Mouse (Mus musculus) left cerebral cortex, adult 8-10 months (tissue): ENCODE data around the gene Slc17a2. TPM values are rescaled to one million over a fixed set of nuclear protein-coding genes. Genes with fewer than 3 reads are reported as not detected.

Source experiments
- DNase-seq, 2 experiments: peaks; one replicate each; pipeline ENCODE4 v3.0.0; 2022; ENCODE audit warnings: low spot score in 2 of 2
- total RNA-seq, 4 experiments: library from RNA; stranded (reverse); gene quantifications; 2 replicates each; pipeline ENCODE4 v1.2.4; 2022

Gene Slc17a2
- total RNA-seq, 4 experiments from 2014 or later = not detected

GRCm38 (mm10) chr13:23779025-23779424, 27.8 kb upstream of the Slc17a2 start:
- no peak for DNase-seq

- DNase-seq = peak in 1 of 2 experiments; percentile 15
Observed at GRCm38 (mm10) chr13:23792520-23792919, 14.3 kb upstream of the Slc17a2 start.

GRCm38 (mm10) chr13:23799405-23799804, 7.4 kb upstream of the Slc17a2 start:
- no peak for DNase-seq

DNA sequence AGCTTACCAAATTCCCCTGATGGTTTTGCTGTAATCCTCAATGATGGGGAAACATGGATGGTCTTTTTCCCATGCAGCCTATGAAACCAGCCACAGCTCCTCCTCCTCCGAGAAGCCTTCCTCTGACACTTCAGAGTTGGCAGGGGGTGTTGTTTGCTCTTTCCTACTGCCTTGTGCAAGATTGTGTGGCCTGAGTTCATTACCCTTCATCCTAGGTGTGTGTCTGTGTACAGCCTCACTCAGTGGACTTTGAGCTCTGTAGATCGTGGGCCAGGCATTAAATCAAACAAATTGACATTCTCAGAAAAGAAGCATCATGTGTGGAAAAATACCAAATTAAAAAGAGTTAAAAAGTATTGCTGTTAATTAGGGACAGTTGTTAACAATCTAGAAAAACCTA, 2.3 kb upstream of the Slc17a2 start:
- DNase-seq = no peak

DNA sequence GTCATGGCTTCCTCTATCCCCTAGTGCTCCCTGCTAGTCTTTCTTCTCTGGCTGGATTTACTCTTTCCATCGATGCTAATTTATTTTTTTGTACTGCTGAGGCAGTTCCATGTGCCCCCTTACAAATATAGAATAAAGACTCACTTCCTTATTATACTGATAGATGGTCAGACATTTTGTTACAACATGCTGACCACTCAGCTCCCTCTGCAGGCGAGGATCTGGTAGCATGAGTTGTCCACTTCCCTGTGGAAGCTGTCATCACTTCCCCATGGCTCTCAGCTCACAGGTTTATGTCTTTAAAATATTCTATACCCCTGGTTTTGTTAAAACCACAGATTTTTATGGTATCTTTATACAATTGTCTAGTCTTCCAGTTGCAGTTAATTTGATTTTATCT, 9.4 kb downstream of the Slc17a2 start:
- no peak for DNase-seq

DNA sequence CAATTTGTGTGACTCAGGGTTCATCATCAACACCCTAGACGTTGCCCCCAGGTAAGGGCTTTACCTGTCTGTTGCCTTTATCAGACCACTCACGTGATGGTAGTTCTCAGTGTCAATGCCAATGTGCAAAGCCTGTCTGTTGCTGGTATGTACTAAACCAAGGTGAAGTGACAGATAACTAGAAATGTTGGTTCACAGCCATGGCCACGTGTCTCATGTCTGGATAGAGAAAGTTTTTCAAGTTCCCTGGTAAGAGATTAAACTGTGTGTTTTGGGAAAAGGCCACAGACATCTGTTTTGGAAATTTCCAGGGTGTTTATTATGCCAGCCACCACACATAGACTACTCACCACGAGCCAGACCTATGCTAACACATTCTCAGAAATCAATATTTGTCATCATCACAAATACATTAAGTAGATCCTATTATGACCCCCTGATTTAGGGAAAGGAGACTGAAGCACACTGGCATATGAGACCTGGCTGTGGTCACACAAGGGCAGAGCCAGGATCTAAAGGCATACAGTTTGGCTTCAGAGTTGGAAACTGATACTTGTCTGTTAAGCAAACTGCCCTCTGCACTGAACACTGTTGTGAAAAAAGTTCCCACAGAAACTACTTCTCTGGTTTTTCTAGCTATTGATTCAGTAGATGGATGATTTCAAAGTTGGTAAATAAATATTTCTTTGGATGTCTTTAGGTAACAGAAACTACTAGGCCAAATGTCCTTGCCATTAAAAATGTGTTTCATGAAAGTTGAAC, 13.6 kb downstream of the Slc17a2 start:
- DNase-seq = no peak

DNA sequence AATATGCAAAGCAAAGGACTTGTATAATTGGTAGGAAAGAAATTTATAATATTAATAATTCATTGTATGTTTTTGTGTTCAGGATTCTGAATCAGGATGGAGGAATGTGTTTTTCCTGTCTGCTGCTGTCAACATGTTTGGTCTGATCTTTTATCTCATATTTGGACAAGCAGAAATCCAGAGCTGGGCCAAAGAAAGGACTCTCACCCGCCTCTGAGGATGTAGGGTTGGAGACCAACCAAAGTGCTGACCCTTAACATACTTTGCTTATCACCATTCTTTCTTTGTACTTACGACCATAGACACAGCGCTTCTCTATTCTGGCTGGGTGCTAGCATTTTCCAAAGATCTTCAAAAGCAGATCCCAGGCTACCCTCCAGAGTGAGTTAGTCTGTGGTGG, 15.4 kb downstream of the Slc17a2 start:
- DNase-seq = no peak

DNA sequence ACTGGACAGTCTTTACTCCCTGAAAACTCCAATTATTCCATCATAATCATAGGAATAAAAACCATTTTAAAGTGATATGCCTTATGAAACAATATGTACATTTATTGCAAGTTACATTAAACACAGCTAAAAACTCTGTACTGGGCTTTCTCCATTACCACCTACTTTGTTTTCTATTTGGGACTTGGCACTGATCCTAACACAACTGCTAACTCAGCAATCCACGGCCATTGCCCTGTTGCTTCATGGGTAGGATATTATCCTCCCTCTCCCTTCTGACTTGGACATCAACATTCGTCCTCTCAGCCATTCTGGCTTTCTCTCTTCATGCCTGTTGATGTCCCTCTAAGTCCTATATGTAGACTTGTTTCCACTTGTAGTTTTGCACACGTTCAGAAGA, 19.8 kb downstream of the Slc17a2 start:
- no peak for DNase-seq

DNA sequence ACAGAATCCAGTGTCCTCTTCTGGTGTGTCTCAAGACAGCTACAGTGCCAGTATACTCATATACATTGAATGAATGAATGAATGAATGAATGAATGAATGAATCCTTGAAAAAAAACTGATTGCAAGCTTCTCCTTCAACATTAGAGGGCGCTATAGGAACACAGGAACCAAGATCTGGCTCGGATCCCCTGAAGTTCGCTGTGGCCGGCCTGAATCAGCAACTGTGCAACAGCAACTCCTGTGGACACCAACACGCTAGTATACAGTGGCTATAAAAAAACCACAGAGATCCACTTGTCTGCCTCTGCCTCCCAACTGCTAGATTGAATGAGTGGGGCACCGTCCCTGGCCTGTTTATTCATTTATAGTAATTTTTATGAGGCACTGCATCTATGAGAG, 26.3 kb downstream of the Slc17a2 start:
- DNase-seq = no peak

DNA sequence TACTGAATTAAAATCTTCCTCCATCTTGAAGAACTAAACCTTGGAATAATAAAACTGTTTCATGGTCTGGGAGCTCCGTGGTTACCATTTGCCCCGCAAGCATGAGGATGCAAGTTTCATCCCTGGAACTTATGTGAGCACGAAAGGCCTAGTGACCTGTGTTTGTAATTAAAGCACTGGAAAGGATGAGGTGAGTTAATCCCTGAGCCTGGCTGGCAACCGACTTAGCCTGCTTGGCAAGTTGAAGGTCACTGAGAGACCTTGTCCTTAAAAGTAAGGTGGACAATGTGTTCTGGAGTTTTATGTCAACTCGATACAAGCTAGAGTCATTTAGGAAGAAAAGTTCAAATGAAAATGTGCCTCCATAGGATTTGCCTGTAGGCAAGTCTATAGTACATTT, 28.0 kb downstream of the Slc17a2 start:
- DNase-seq = no peak

GRCm38 (mm10) chr13:23836630-23837029, 29.8 kb downstream of the Slc17a2 start:
- no peak for DNase-seq

- no peak for DNase-seq
Observed at GRCm38 (mm10) chr13:23839308-23839707, 32.5 kb downstream of the Slc17a2 start, which contains the start of gene Slc17a3. Gene Slc17a3, plus strand, starts transcription at chr13:23839434.

GRCm38 (mm10) chr13:23845851-23846250, 39.1 kb downstream of the Slc17a2 start:
- no peak for DNase-seq

GRCm38 (mm10) chr13:23849299-23849698, 42.5 kb downstream of the Slc17a2 start:
- peak in 1 of 2 experiments; percentile 12 for DNase-seq

- DNase-seq = no peak
Observed at GRCm38 (mm10) chr13:23856401-23856800, 49.6 kb downstream of the Slc17a2 start.

DNA sequence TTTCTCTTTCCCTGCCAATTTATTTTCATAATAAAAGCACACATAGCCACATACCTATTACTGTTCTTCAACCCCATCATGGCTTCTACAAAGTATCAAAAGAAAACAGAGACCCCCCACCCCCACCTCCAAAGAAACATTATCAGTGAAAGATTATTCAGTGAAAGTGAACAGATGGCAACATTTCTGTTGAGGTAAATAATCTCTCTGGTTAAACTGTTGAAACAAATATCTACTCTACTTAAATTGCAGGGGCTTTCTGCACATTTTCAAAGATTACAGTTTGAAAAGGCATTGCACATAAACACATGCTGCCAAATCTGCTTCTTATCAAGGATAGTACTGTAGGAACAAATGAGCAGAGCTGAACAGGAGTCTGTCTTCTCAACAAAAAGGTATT, 55.0 kb downstream of the Slc17a2 start:
- no peak for DNase-seq

DNA sequence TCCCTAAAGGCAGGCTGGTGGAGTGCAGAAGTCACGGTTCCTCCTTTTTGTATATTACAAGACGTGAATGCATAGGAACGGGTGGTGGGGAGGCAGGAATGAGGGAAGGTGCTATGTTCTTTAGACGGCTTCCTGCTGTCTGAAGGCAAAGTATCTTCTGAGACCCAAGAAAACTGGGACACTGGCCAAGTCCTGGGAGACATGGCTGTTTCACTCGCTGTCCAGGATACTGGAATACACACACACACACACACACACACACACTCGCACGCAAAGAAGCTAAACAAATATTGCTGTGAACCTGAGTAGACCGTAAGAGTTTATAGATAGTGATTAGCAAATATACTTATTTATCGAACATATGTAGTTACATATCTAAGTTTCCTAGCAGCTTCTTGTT, 57.9 kb downstream of the Slc17a2 start:
- DNase-seq = no peak

DNA sequence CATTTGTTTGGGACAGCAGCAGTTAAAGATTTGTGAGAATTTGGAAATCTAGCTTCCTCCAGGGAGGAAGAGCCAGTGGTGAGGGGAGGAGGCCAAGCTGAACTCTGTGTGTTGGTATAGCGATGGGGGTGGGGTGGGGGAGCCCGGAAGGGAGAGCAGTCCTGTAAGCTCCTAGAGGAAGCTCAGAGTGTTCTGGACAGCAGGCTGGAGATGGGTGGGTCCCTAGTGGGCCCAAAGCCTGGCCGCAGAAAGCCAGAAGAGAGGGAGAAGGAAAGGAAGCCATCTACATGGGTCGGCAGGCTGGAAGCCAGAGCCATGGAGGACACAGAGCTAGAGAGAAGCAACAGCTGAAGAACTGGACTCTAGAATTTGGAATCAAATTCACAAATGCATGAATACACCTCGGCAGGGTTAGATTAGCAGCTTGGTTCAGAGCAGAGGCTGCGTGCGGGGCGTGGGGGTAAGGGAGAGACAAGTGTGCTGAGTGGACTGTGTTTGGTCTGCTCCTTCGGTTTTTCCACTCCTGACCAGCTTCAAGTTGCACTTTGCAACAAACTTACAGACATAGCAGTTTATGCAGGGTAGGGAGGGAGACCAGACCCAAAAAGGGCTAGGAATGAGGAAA, 59.4 kb downstream of the Slc17a2 start:
- no peak for DNase-seq

- DNase-seq = no peak
Observed at GRCm38 (mm10) chr13:23867000-23867399, 60.2 kb downstream of the Slc17a2 start.

- no peak for DNase-seq
Observed at GRCm38 (mm10) chr13:23867405-23867804, 60.6 kb downstream of the Slc17a2 start, which contains the start of gene Slc17a1. Gene Slc17a1, plus strand, starts transcription at chr13:23867750.

GRCm38 (mm10) chr13:23868790-23869533, 62.2 kb downstream of the Slc17a2 start:
- no peak for DNase-seq

GRCm38 (mm10) chr13:23869996-23870395, 63.2 kb downstream of the Slc17a2 start:
- no peak for DNase-seq
